Mouse (Mus musculus): ENCODE data around the gene Myh1. TPM values are rescaled to one million over a fixed set of nuclear protein-coding genes. Genes with fewer than 3 reads are reported as not detected.

The Myh1 gene
- total RNA-seq, 4 experiments from 2014 or later: 0.35 to 0.89 (median 0.65) TPM

DNA sequence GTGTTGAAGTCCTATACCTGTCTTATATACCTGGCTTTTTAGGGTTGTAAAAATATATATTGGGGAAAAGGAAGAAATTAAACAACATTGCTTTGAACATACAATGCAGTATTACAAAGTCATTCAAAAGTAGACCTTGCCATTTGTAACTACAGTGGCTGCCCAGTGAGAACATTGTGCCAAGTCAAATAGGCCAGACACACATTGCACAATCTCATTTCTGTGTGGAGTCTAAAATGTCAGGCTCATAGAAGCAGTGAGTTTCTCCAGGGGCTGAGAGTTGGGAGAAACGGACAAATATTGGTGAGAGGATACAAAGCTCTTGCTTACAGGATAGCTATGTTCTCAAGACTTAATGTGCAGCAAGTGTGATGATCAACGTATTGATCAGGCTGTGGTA lies 30.1 kb downstream of the Myh1 start:
- DNase-seq (ENCODE audit: low spot score in 2 of 2): no peak

DNA sequence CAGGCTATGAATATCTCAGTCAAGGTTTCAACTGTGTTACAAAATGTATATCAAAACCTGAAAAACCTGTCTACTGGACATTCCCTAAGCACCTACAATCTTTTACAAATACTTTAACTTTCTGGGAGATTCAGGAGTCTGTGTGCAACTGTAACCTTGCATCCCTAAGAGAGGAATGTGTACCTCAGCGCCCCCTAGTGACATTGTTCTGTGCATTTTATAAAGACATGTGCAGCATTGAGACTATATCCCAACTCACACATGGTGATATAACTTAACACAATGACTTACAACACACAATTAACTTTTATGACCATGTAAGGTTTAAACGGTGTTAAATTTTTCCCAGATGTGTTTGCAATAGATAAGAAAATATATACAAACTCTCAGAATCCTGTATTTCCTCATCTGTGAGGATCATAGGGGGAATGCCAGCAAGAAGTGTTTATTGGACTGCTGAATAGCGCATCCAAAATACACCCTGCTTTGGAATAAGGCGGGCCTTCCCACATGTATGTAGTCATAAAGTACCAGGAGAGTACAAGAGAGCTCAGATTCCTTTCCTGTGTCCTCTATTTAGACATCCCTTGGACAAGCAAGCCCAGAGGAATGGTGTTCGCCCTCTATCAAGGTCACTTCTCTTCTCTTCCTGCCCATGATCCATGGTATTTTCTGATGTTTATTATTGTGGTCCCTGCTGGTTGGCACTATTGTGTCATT lies 35.9 kb downstream of the Myh1 start:
- DNase-seq (ENCODE audit: low spot score in 2 of 2): peak in 1 of 2 experiments; percentile 25

DNA sequence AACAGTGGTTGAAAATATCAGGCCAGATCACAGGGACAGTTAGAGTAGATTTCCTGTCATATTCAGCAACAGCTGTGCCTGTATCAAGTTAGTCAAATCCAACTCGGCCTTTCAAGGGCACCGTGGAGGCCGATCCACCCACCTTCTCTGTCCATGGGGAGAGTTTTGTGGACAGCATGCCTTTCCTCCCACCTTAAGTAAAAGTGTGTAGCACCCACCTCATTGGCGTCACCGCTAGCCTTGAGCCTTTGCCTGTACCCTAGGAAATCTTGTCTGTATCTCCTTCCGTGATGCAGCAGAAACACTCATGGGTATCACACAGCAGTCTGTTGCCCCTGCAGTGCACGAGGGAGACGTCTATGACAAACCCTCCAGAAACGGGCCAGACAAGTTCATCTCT lies 36.9 kb downstream of the Myh1 start:
- DNase-seq (ENCODE audit: low spot score in 2 of 2): no peak

DNA sequence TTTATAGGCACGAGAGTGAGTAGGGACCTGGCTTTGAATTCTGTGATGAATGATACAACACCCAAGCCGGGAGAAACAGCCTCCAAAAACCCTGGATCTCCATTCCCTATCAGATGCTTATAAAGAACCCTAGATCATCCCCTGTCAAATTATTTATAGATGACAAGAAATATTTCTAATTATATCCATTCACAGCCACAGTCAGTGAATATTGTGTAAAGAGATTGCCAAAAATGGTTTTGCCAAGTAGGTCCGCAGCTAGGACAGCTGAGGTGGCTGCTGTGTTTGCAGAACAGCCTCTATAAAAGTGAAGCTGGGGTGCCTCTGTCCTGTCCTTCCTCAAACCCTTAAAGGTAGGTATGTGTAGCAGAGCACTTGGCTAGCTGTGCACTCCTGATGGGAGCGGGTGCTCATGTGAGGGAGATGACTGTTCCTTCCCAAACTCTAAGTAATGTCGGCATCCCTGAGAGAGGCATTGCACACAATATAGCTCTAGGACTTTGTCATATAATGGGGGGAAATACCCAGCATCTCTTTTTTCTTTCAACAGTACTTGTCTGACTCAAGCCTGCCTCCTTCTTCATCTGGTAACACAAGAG lies 37.7 kb downstream of the Myh1 start, which contains the start of gene Myh4:
TSS of gene Myh4 (plus strand) at position 549 of the 599 bp plus-strand sequence.
- DNase-seq (ENCODE audit: low spot score in 2 of 2): no peak

DNA sequence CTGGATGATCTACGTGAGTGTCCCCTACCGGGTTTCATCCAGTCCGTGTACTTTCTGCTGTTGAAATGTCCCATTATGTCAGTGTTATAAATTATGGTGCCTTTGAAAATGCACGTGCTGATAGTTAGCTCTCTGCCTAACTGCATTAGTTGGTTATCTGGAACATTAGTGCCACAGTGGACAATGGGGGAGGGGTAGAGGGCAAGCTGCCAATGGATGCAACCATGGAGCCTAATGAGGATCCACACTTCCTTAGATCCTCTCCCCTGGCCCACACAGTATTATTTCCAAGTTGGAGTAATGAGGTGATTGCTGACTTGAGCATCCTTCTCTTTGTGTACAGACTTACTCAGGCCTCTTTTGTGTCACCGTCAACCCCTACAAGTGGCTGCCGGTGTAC lies 41.2 kb downstream of the Myh1 start:
- DNase-seq (ENCODE audit: low spot score in 2 of 2): no peak

DNA sequence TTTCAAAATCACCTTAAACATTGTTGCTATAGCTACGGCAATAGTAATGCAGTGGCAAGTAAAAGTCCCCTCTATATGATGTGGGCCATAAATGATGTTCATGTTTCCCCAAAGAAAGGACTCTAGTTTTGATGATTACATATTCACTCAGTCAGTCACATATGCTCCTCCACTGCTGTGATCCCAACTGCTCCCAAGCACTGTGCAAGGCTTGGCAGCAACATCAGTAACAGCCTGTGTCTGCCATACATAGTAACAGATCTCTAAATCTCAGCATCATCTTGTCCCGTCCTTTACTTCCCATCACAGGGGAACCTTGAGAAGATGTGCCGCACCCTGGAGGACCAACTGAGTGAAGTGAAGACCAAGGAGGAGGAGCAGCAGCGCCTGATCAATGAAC lies 53.8 kb downstream of the Myh1 start:
- DNase-seq (ENCODE audit: low spot score in 2 of 2): no peak

DNA sequence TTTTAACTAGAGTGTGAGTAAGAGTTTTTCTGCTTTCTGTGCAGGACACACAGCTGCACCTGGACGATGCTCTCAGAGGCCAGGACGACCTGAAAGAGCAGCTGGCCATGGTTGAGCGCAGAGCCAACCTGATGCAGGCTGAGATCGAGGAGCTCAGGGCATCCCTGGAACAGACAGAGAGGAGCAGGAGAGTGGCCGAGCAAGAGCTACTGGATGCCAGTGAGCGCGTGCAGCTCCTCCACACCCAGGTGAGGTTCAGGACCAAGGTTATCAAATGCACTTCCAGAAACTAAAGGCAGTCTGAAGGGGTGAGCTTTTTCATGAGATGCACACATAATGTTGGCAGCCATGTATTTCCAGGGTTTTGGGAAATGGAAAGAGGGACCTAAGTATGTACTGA lies 57.2 kb downstream of the Myh1 start:
- no peak for DNase-seq (ENCODE audit: low spot score in 2 of 2)

DNA sequence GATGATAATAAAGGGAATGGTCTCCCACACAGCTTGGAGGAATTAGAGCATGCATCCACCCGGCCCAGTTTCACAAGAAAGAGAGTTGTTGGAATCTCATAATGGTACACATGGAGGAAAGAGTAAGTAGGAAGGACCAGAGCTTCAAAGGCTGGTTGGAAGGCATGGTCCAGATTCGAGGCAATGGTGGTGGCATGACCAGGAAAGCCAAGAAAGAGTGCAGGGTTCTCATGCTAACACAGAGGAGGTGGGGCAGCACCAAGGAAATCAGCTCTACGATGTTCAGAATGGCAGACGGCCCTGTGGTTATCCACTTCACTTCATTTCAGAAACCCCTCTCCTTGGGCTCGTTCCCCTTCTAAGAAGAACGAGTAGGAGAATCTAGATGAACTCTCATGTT lies 61.1 kb downstream of the Myh1 start:
- DNase-seq (ENCODE audit: low spot score in 2 of 2): no peak

Other genes starting within 250 kb of the Myh1 start
- not detected for gene Tmem238l, start 243.4 kb upstream of the Myh1 start, total RNA-seq (2022)
- 1 to 10 TPM in 3 of 4 experiments, under 1 TPM in 1; 0.67 to 1.2 (median 1.1) TPM for gene Tmem220, start 174.9 kb upstream of the Myh1 start, total RNA-seq (2022)
- gene Adprm, start 147.5 kb upstream of the Myh1 start, total RNA-seq (2022): 10 to 100 TPM; 24.6 to 30.2 (median 28.9) TPM
- 10 to 100 TPM; 10.2 to 15.0 (median 11.0) TPM for gene Sco1, start 147.4 kb upstream of the Myh1 start, total RNA-seq (2022)
- 1 to 10 TPM; 3.4 to 6.9 (median 5.3) TPM for gene Myh3, start 121.8 kb upstream of the Myh1 start, total RNA-seq (2022)
- 1 to 10 TPM in 2 of 4 experiments, under 1 TPM in 2; 0.67 to 1.4 (median 0.99) TPM for gene Myh2, start 29.0 kb upstream of the Myh1 start, total RNA-seq (2022)
- 1 to 10 TPM in 3 of 4 experiments, under 1 TPM in 1; 0.28 to 9.3 (median 5.5) TPM for gene Myh4, start 38.0 kb downstream of the Myh1 start, total RNA-seq (2022)
- gene Myh8, start 77.1 kb downstream of the Myh1 start, total RNA-seq (2022): under 1 TPM; 0.27 to 0.39 (median 0.34) TPM
- gene Myh13, start 121.6 kb downstream of the Myh1 start, total RNA-seq (2022): under 1 TPM; 0.07 to 0.27 (median 0.18) TPM

All from left cerebral cortex, adult 8-10 months (tissue).